Mouse (Mus musculus) MEL (cell line): ENCODE results near the gene 4930432K21Rik.

Experiments used
- CTCF ChIP-seq, 3 experiments: IDR thresholded peaks in 2 of 3; conservative IDR thresholded peaks in 1 of 3; 2 replicates each; pipeline ENCODE4 v1.5.1; 2011 to 2012; ENCODE audit warnings: low read length in 3 of 3, low read depth in 2 of 3, mild to moderate bottlenecking in 2 of 3, improper control_type of control experiment in 1 of 3, inconsistent platforms in 1 of 3, mixed read lengths in 1 of 3, moderate library complexity in 1 of 3; ENCODE audit not compliant: control insufficient read depth in 1 of 3, insufficient read depth in 1 of 3, poor library complexity in 1 of 3, severe bottlenecking in 1 of 3
- GATA1 ChIP-seq: IDR thresholded peaks from 2 replicates; pipeline ENCODE4 v1.6.1; 2011; ENCODE audit warnings: low read depth, low read length, improper control_type of control experiment
- MXI1 ChIP-seq: IDR thresholded peaks from 2 replicates; pipeline ENCODE4 v1.6.1; 2011; ENCODE audit warnings: mild to moderate bottlenecking, low read depth, low read length, improper control_type of control experiment
- POLR2A ChIP-seq, 2 experiments: IDR thresholded peaks; 2 replicates each; pipeline ENCODE4 v1.6.1; 2011 to 2012; ENCODE audit warnings: low read length in 2 of 2, mild to moderate bottlenecking in 2 of 2, control low read depth in 1 of 2, improper control_type of control experiment in 1 of 2, low read depth in 1 of 2, moderate library complexity in 1 of 2; ENCODE audit not compliant: control insufficient read depth in 1 of 2, insufficient read depth in 1 of 2, poor library complexity in 1 of 2
- USF1 ChIP-seq: IDR thresholded peaks from 2 replicates; pipeline ENCODE4 v1.6.1; 2014; ENCODE audit warnings: low read depth, mild to moderate bottlenecking, inconsistent platforms, low read length, improper control_type of control experiment, moderate library complexity

- TF ChIP-seq MXI1 (no peak), USF1 (no peak), GATA1 (no peak), CTCF (IDR thresholded peaks at IDR 0.05 in 2 of 3, conservative IDR thresholded peaks at IDR 0.05 in 1 of 3; ENCODE audit: control insufficient read depth in 1 of 3, insufficient read depth in 1 of 3, low read depth in 2 of 3, low read length in 3 of 3, poor library complexity in 1 of 3, severe bottlenecking in 1 of 3) (no peak), POLR2A (IDR thresholded peaks at IDR 0.05; ENCODE audit: control insufficient read depth in 1 of 2, insufficient read depth in 1 of 2, low read depth in 1 of 2, low read length in 2 of 2, poor library complexity in 1 of 2) (no peak)
Observed at GRCm38 (mm10) chr8:84101476-84102270, 46.2 kb upstream of the 4930432K21Rik start.
